Mouse (Mus musculus) limb, embryonic 12.5 days (tissue): ENCODE measurements around the gene Jph2. TPM values are rescaled to one million over a fixed set of nuclear protein-coding genes. Genes with fewer than 3 reads are reported as not detected.

Source experiments
- ATAC-seq: fragments of 200-750 bp; cut with Nextera tagmentation; 2 replicates; pipeline ENCODE4 v1.8.0; 2017; ENCODE audit warnings: low read depth, moderate TSS enrichment; ENCODE audit not compliant: insufficient number of reproducible peaks, insufficient read depth, low FRiP score, low TSS enrichment
- H3K27ac ChIP-seq: fragments of 300-500 bp; sonication (generic); 2 replicates; pipeline ENCODE4 v1.5.1; 2016; ENCODE audit warnings: mild to moderate bottlenecking, moderate library complexity
- H3K27me3 ChIP-seq: fragments of 300-500 bp; sonication (generic); 2 replicates; pipeline ENCODE4 v1.6.1; 2016; ENCODE audit warnings: mild to moderate bottlenecking, moderate library complexity
- H3K36me3 ChIP-seq: fragments of 300-500 bp; sonication (generic); 2 replicates; pipeline ENCODE4 v1.6.1; 2016; ENCODE audit warnings: mild to moderate bottlenecking, moderate library complexity
- H3K4me1 ChIP-seq: fragments of 300-500 bp; sonication (generic); replicated peaks from 2 replicates; pipeline ENCODE4 v1.6.1; 2016
- H3K4me2 ChIP-seq: fragments of 300-500 bp; sonication (generic); 2 replicates; pipeline ENCODE4 v1.6.1; 2016; ENCODE audit warnings: mild to moderate bottlenecking, moderate library complexity
- H3K4me3 ChIP-seq: fragments of 300-500 bp; sonication (generic); replicated peaks from 2 replicates; pipeline ENCODE4 v1.5.1; 2016; ENCODE audit warnings: mild to moderate bottlenecking
- H3K9ac ChIP-seq: fragments of 300-500 bp; sonication (generic); replicated peaks from 2 replicates; pipeline ENCODE4 v1.6.1; 2016; ENCODE audit warnings: mild to moderate bottlenecking, moderate library complexity
- H3K9me3 ChIP-seq: fragments of 300-500 bp; sonication (generic); 2 replicates; pipeline ENCODE4 v1.6.1; 2016; ENCODE audit warnings: mild to moderate bottlenecking, moderate library complexity
- WGBS: fragments of 180-500 bp; shearing (Covaris S2); methylation state at CpG from one replicate; pipeline ENCODE4 v1.1.7; 2016; 5-methylcytosine and 5-hydroxymethylcytosine counted together
- polyA plus RNA-seq: library from polyadenylated mRNA; unstranded; fragments of >200 nt; fragmentation: Nextera tagmentation; extraction: Ambion mirVana; gene quantifications from 2 replicates; pipeline ENCODE4 v1.2.1, GENCODE M21; 2016

Gene Jph2
- 1.6 and 2.2 TPM in 2 replicates for polyA plus RNA-seq

DNA sequence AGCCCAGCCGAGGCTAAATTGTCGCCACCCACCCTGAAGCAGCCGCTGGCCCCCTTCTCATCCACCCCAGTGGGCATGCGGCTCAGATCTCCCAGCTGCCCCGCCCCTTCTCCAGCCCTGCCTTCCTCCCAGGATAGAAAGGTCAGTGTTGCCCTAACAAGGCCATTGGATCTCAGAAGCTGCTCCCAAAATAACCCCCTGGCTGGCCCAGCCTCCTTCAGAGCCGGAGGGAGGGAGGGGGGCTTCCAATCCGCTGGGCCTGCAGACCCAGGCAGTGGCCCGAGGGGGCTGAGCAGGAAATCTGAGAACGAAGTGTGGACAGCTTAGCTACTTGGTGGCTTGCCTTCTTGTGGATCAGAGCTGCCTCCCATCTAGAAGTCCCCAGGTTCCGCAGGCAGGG is at the start of gene Jph2:
TSS of gene Jph2 (minus strand) at position 89 of the 400 bp plus-strand sequence.
- no peaks in the 10 kb centered on the region for H3K9me3 ChIP-seq
- peak within 1 kb of the TSS; percentile 64; the same call in 1 of the 2 replicates for H3K27ac ChIP-seq
- H3K4me3 ChIP-seq = peak within 1 kb of the TSS; percentile 27
- H3K36me3 ChIP-seq = no peaks in the 10 kb centered on the region
- 8% methylated on average over 10 of the region's 10 CpGs for WGBS
- H3K9ac ChIP-seq = peak within 1 kb of the TSS; percentile 24; the same call in 1 of the 2 replicates
- peak within 1 kb of the TSS; percentile 52 for H3K4me2 ChIP-seq
- ATAC-seq = peak; percentile 80
- H3K27me3 ChIP-seq = 0 out of 2 replicates have a peak, but pooled peaks cover 6% of the 10 kb centered on the region
- peaks cover 15% of the 10 kb centered on the region for H3K4me1 ChIP-seq

DNA sequence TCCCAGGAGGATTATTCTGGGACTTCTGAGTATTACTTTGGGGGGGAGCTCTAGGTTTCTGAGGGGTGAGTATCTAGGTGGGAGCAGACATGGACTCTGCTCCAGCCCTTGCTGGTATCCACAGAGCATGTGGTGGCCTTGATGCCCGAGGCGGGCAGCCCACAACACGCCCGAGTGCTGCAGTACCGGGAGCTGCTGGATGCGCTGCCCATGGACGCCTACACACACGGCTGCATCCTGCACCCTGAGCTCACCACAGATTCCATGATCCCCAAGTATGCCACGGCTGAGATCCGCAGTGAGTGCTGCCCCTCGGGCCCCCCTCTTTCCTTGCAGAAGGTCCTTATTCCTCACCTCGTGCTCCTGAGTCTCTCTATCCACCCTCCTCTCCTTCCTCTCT is 49.6 kb upstream of the Jph2 start:
- Histone ChIP-seq H3K36me3 (no peaks in the 10 kb centered on the region), H3K9me3 (no peaks in the 10 kb centered on the region), H3K9ac (no peak overlapping the region), H3K27ac (no peak overlapping the region), H3K4me1 (no peaks in the 10 kb centered on the region), H3K4me2 (no peak overlapping the region), H3K27me3 (no peaks in the 10 kb centered on the region; the same call in 1 of the 2 replicates), H3K4me3 (no peak overlapping the region)
- ATAC-seq = no peak
- WGBS = 75% methylated on average over 12 of the region's 12 CpGs

DNA sequence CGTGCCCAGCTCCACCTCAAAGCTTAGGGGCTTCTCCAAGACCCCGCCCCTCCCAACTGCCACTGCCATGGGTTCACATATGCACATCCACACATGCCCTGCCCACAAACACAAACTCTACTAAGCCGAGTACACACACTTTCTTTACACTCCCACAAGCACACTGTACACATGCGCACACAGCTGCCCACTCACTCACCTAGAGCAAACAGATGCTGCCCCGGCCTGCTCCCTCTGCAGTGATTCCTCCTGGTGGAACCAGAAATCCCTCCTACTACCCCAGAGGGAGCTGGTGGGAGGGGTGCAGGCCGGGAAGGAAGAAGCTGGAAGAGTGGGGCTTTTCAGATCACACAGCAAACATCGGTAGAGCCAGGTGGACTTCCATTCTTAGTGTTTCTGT is 46.2 kb upstream of the Jph2 start:
- peaks cover 19% of the 10 kb centered on the region for H3K27me3 ChIP-seq
- no peak for ATAC-seq
- H3K9me3 ChIP-seq = no peaks in the 10 kb centered on the region
- no peak overlapping the region for H3K4me3 ChIP-seq
- H3K9ac ChIP-seq = no peak overlapping the region
- WGBS = 61% methylated on average over 7 of the region's 7 CpGs
- no peak overlapping the region for H3K4me2 ChIP-seq
- H3K27ac ChIP-seq = no peak overlapping the region
- no peaks in the 10 kb centered on the region for H3K36me3 ChIP-seq
- H3K4me1 ChIP-seq = no peaks in the 10 kb centered on the region

DNA sequence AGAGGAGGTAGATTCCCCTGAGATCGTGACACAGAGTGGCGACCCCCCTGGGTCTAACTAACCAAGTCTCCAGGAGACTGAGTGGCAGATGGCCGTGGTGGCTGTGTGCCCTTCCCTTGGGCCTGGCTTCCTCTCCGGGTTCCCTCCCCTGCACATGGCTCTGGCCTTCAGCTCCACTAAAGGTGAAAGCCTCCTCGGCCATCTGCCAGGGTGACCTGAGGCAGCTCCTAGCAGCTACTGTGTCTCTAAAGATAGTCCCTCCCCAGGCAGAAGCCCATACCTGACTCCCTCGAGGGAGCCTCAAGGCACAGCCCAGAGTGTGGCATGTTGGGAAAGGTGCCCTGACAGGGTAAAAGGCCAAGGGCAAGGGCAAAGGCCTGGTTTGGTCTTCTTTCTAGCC is 45.8 kb upstream of the Jph2 start:
- Histone ChIP-seq H3K9ac (no peak overlapping the region), H3K27me3 (peaks cover 24% of the 10 kb centered on the region), H3K27ac (no peak overlapping the region), H3K4me1 (peaks cover 2% of the 10 kb centered on the region; the same call in 1 of the 2 replicates), H3K36me3 (no peaks in the 10 kb centered on the region), H3K4me3 (no peak overlapping the region), H3K9me3 (no peaks in the 10 kb centered on the region), H3K4me2 (no peak overlapping the region)
- 69% methylated on average over 6 of the region's 6 CpGs for WGBS
- ATAC-seq = no peak

DNA sequence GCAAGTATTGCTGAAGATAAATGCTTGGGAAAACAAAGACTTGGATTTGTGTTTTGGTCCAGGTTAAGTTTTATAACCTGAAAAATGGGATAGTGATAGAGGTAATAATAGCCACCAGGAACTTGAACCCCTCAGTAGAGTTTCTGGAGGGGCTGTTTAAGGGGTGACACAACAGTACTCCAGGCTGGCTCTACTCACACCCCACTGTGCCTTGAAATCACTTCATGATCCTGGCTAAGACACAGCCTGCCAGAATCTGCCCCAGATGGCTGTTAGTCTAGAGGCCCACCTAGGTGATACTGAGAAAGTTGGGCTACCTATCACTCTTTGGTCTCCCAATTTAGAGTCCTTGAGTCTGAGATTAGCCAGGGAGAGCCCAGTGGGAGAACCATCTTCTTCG is 41.7 kb upstream of the Jph2 start:
- Histone ChIP-seq H3K27ac (no peak overlapping the region), H3K4me2 (no peak overlapping the region), H3K9me3 (no peaks in the 10 kb centered on the region), H3K9ac (no peak overlapping the region), H3K27me3 (peaks cover 40% of the 10 kb centered on the region), H3K4me3 (no peak overlapping the region), H3K36me3 (no peaks in the 10 kb centered on the region), H3K4me1 (peaks cover 7% of the 10 kb centered on the region; the same call in 1 of the 2 replicates)
- WGBS = 62% methylated on average over 1 of the region's 1 CpGs
- no peak for ATAC-seq

DNA sequence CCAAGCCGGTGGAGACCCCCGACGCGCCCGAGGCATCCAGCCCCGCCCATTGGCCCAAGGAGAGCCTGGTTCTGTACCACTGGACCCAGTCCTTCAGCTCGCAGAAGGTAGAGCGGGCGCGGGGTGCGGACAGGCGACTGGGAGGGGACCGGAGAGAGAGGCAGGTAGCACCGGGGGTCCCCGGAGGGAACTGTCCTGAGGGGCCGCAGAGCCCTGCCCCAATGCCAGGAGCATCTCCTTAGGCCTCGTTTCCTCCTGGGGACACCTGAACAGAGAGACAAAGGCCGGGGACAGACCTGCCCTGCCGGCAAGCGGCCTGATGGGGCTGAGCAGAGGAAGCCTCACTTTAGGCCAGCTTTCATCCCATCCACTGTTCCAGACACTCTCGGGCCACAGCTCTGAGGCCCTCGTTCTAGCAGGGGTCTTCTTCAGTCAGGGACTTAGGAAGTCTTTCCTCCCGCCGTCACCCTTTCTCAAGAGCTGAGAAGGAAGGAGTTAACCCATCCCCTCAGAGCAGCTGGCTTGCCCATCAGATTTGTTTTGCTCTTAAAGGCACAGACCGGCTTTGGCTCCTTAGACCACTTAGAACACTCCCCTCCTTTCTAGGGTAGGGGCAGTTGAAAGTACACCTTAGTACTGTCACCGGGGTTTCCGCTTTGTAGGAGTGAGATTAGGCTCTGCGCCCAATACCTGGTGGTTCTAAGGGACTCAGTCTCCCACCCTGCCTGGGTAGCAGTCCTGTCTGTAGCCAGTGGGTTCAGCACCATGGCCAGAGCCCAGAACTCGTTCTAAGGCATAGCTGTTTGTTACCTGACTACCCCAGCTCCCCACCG is 41.0 kb upstream of the Jph2 start:
- 0 out of 2 replicates have a peak, but pooled peaks have one; percentile 52 for ATAC-seq
- no peak overlapping the region for H3K27ac ChIP-seq
- H3K9ac ChIP-seq = no peak overlapping the region
- no peaks in the 10 kb centered on the region for H3K36me3 ChIP-seq
- peaks cover 40% of the 10 kb centered on the region for H3K27me3 ChIP-seq
- peaks cover 7% of the 10 kb centered on the region; the same call in 1 of the 2 replicates for H3K4me1 ChIP-seq
- H3K9me3 ChIP-seq = no peaks in the 10 kb centered on the region
- peak overlapping the region; percentile 48 for H3K4me2 ChIP-seq
- H3K4me3 ChIP-seq = peak overlapping the region; percentile 26
- 2% methylated on average over 30 of the region's 30 CpGs for WGBS

DNA sequence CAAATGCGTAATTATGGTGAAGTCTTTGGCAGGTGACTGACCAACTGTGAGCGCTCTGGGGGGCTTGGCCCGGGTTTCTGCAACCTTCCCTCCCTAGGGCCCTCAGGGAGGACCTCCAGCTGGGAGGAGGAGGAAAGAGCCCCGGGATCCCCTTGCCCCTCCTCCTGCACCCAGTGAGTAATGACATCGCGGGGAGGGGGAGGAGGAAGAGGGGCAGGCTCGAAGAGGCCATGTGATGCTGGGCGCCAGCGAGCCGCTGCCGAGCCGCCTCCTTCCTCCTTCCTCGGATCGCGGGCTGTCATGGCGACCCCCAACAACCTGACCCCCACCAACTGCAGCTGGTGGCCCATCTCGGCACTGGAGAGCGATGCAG is 40.4 kb upstream of the Jph2 start, which contains the start of gene Gdap1l1:
TSS of gene Gdap1l1 (plus strand) at position 231 of the 373 bp plus-strand sequence.
- H3K36me3 ChIP-seq = no peaks in the 10 kb centered on the region
- no peak within 1 kb of the TSS for H3K9ac ChIP-seq
- peaks cover 40% of the 10 kb centered on the region for H3K27me3 ChIP-seq
- peak within 1 kb of the TSS; percentile 26 for H3K4me3 ChIP-seq
- no peaks in the 10 kb centered on the region for H3K9me3 ChIP-seq
- 3% methylated on average over 13 of the region's 18 CpGs for WGBS
- peak within 1 kb of the TSS; percentile 48 for H3K4me2 ChIP-seq
- no peak for ATAC-seq
- H3K4me1 ChIP-seq = peaks cover 7% of the 10 kb centered on the region; the same call in 1 of the 2 replicates
- no peak within 1 kb of the TSS for H3K27ac ChIP-seq

DNA sequence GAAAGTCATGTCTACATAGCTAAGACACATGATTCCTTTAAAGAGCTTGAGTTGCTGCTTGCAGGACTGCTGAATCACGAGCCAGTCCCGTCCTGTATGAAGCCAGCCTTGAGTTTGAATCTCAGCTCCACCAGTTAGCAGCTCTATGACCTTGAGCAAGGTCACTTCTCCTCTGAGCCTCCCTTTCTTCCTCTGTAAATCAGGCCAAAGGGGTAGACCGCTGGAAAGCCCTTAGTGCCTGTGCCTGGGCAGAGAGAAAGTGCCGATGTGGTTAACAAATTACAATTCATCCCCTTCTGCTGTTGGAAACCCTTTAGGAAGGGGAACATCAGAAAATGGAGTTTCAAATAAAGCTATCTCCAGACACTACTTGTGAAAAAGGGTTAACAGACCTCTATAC is 40.0 kb upstream of the Jph2 start:
- no peaks in the 10 kb centered on the region for H3K9me3 ChIP-seq
- H3K36me3 ChIP-seq = no peaks in the 10 kb centered on the region
- no peak for ATAC-seq
- no peak overlapping the region for H3K4me2 ChIP-seq
- H3K4me1 ChIP-seq = peaks cover 7% of the 10 kb centered on the region; the same call in 1 of the 2 replicates
- H3K27me3 ChIP-seq = peaks cover 40% of the 10 kb centered on the region
- H3K4me3 ChIP-seq = no peak overlapping the region
- no peak overlapping the region for H3K9ac ChIP-seq
- 43% methylated on average over 4 of the region's 4 CpGs for WGBS
- no peak overlapping the region for H3K27ac ChIP-seq

DNA sequence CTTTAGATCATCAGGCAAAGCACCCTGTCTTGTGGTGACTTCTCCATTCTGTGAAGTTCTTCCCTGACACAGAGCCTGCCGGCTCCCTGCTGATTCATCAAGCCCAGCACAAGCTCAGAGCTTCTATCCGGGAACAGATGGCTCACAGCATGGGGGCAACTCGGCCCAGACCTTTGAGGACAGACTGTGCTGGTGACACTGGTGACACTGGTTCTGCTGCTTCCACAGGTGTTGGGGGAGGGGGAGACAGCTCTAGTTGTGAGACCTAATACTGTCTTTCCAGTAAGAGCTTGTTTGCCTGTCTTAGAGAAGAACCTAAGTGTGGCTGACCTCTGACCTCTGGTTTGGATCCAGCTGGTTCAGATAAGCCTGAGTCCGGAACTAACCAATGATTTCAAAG is 36.2 kb upstream of the Jph2 start:
- H3K9ac ChIP-seq = no peak overlapping the region
- peaks cover 7% of the 10 kb centered on the region; the same call in 1 of the 2 replicates for H3K4me1 ChIP-seq
- H3K9me3 ChIP-seq = no peaks in the 10 kb centered on the region
- peaks cover 21% of the 10 kb centered on the region for H3K27me3 ChIP-seq
- WGBS = 15% methylated on average over 4 of the region's 4 CpGs
- no peak overlapping the region for H3K4me2 ChIP-seq
- no peak overlapping the region for H3K27ac ChIP-seq
- H3K4me3 ChIP-seq = no peak overlapping the region
- no peaks in the 10 kb centered on the region for H3K36me3 ChIP-seq
- ATAC-seq = no peak

DNA sequence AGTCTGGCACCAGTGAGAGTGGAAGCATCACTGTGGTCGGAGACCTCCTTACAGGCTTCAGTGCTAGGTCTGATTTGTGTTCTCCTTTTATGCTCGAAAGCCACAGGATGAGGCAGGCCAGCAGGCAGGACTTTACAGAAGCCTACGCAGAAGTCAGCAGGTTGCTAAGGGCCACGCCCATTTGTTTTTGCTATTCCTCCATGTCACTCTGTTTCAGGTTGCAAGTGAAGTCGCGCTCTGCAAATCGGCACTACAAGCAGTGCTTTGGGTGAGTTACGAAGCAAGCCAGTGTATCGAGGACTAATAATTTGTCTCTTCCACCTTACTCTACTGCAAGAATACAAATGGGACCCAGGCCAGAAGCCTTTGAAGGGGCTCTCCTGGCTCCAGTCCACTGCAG is 33.5 kb upstream of the Jph2 start:
- Histone ChIP-seq H3K27ac (no peak overlapping the region), H3K4me1 (no peaks in the 10 kb centered on the region), H3K9ac (no peak overlapping the region), H3K9me3 (no peaks in the 10 kb centered on the region), H3K36me3 (no peaks in the 10 kb centered on the region), H3K27me3 (no peaks in the 10 kb centered on the region), H3K4me2 (no peak overlapping the region), H3K4me3 (no peak overlapping the region)
- 79% methylated on average over 9 of the region's 9 CpGs for WGBS
- ATAC-seq = no peak

DNA sequence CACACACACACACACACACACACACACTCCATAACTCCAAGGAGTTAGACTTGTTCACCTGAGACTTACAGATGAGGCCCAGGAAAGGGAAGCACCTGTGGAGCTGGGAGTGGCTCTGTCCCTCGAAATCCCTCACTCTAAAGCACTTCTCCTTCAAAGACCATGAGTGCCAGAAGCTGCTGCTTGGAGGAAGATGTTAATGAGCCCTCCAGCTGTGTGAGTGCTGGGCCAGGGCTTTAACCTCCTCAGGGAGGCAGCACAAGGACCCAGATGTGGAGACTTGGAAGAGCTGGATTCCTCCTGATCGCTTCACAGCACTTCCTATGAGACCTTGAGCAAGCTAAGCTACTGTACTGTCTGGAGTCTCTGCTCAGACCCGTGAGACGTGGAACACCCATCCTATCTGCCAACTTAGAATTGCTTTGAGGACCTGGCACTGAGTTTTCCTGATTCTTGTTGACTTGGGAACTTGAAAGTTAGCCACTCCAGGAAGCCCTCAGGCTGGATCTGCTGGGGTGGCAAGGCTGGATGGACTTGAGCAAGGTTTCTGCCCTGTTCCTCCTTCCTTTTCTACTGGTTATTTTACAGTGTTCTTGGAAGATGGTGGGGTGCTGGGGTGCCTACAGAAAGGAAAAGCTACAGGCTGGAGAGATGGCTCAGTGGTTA is 30.7 kb upstream of the Jph2 start:
- 38% methylated on average over 4 of the region's 4 CpGs for WGBS
- H3K4me3 ChIP-seq = no peak overlapping the region
- no peak for ATAC-seq
- no peaks in the 10 kb centered on the region for H3K36me3 ChIP-seq
- no peak overlapping the region for H3K9ac ChIP-seq
- no peaks in the 10 kb centered on the region for H3K4me1 ChIP-seq
- no peaks in the 10 kb centered on the region for H3K27me3 ChIP-seq
- H3K27ac ChIP-seq = no peak overlapping the region
- H3K9me3 ChIP-seq = no peaks in the 10 kb centered on the region
- H3K4me2 ChIP-seq = no peak overlapping the region
